16 mouse cellular contexts compared by ENCODE assay signal in the genomic region with DNA sequence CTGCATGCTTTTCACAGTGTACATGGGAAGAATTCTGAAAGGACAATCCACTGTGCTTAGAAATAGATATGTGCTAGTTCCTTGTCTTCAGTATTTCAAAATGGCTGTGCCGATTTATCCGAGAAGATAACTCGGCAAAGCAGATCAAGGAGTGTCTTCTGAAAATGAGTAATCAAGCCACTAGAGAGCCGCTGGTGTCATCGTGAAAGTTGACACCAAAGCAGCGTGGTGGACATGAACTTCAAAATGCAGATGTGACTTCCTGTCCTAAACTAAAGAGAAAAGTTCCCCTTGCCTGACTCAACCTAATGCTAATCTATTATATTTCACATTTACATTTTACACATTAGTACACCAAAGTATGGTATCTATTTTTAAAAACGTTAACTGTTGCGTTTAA.
"Had no signal": no experiment of that assay in that cellular context is flagged by ENCODE, and none has a peak within 500 bp of the region (broad histone marks: within the 10 kb centered on the region; RNA-seq: fewer than 3 reads in every experiment).

No protein-coding gene starts in this region.

- H3K36me3 ChIP-seq: kidney, embryonic 15.5 days; liver, embryonic 13.5 days; midbrain, embryonic 12.5 days; midbrain, embryonic 15.5 days; neural tube, embryonic 12.5 days; neural tube, embryonic 15.5 days had no signal

- DNase-seq: kidney, postnatal 10 days; kidney, postnatal 36 days; layer of hippocampus, postnatal 36 days; liver, embryonic 13.5 days; lung, adult 2 months; retina, postnatal 1 day; right cerebral cortex, postnatal 25 days; thymus, adult 18-20 months; thymus, postnatal 36 days had no signal

- H3K9ac ChIP-seq: kidney, embryonic 15.5 days; liver, embryonic 13.5 days; midbrain, embryonic 12.5 days; midbrain, embryonic 15.5 days; neural tube, embryonic 12.5 days; neural tube, embryonic 15.5 days had no signal

- H3K9me3 ChIP-seq: kidney, embryonic 15.5 days; liver, embryonic 13.5 days; midbrain, embryonic 12.5 days; midbrain, embryonic 15.5 days; neural tube, embryonic 12.5 days; neural tube, embryonic 15.5 days had no signal

- H3K4me1 ChIP-seq: liver, embryonic 13.5 days; midbrain, embryonic 12.5 days; midbrain, embryonic 15.5 days had no signal

- H3K4me3 ChIP-seq: kidney, embryonic 15.5 days; left cerebral cortex, adult 2 months; liver, embryonic 13.5 days; midbrain, embryonic 12.5 days; midbrain, embryonic 15.5 days; neural tube, embryonic 12.5 days; neural tube, embryonic 15.5 days had no signal

- H3K4me2 ChIP-seq: kidney, embryonic 15.5 days; liver, embryonic 13.5 days; midbrain, embryonic 12.5 days; midbrain, embryonic 15.5 days; neural tube, embryonic 12.5 days; neural tube, embryonic 15.5 days had no signal

- H3K27me3 ChIP-seq: kidney, embryonic 15.5 days; liver, embryonic 13.5 days; midbrain, embryonic 12.5 days; midbrain, embryonic 15.5 days; neural tube, embryonic 12.5 days; neural tube, embryonic 15.5 days had no signal

- ATAC-seq: midbrain, embryonic 15.5 days had no signal

- H3K27ac ChIP-seq: kidney, embryonic 15.5 days; left cerebral cortex, adult 2 months; liver, embryonic 13.5 days; macrophage; midbrain, embryonic 12.5 days; midbrain, embryonic 15.5 days; neural tube, embryonic 12.5 days; neural tube, embryonic 15.5 days had no signal
